Mouse (Mus musculus): ENCODE data around the gene Scamp4.
A peak's percentile ranks its signal among the peaks of the same experiment; 100 is the strongest.
"Not testable (repeated sequence)": the region's sequence is repeated elsewhere in the genome, so short reads cannot be mapped to it uniquely, and the experiment has no call there.

Scamp4 gene

GRCm38 (mm10) chr10:80610116-80610785, 7.6 kb downstream of the Scamp4 start:
- no peak for DNase-seq (ENCODE audit: low read depth)

- no peak for DNase-seq (ENCODE audit: low read depth)
Measured at GRCm38 (mm10) chr10:80611024-80611423, 8.4 kb downstream of the Scamp4 start.

GRCm38 (mm10) chr10:80611905-80612304, 9.2 kb downstream of the Scamp4 start:
- DNase-seq (ENCODE audit: low read depth) = no peak

GRCm38 (mm10) chr10:80613821-80614220, 11.1 kb downstream of the Scamp4 start:
- no peak for DNase-seq (ENCODE audit: low read depth)

GRCm38 (mm10) chr10:80614351-80614750, 11.7 kb downstream of the Scamp4 start:
- DNase-seq (ENCODE audit: low read depth) = no peak

GRCm38 (mm10) chr10:80618181-80618580, 15.5 kb downstream of the Scamp4 start:
- no peak for DNase-seq (ENCODE audit: low read depth)

GRCm38 (mm10) chr10:80619465-80620244, 17.0 kb downstream of the Scamp4 start:
- peak; percentile 60 for DNase-seq (ENCODE audit: low read depth)

GRCm38 (mm10) chr10:80620365-80620764, 17.7 kb downstream of the Scamp4 start:
- DNase-seq (ENCODE audit: low read depth) = no peak

GRCm38 (mm10) chr10:80620796-80621689, 18.4 kb downstream of the Scamp4 start:
- DNase-seq (ENCODE audit: low read depth) = no peak

GRCm38 (mm10) chr10:80621690-80621939, 18.9 kb downstream of the Scamp4 start:
- no peak for DNase-seq (ENCODE audit: low read depth)

- peak; percentile 100 for DNase-seq (ENCODE audit: low read depth)
Measured at GRCm38 (mm10) chr10:80621940-80622660, 19.4 kb downstream of the Scamp4 start.

GRCm38 (mm10) chr10:80622661-80623456, 20.2 kb downstream of the Scamp4 start, which contains the start of gene Csnk1g2:
Gene Csnk1g2, plus strand, starts transcription at chr10:80622838.
- no peak for DNase-seq (ENCODE audit: low read depth)

GRCm38 (mm10) chr10:80623457-80624191, 21.0 kb downstream of the Scamp4 start:
- DNase-seq (ENCODE audit: low read depth) = no peak

- no peak for DNase-seq (ENCODE audit: low read depth)
Measured at GRCm38 (mm10) chr10:80625764-80626163, 23.1 kb downstream of the Scamp4 start.

- no peak for DNase-seq (ENCODE audit: low read depth)
Measured at GRCm38 (mm10) chr10:80627685-80628084, 25.0 kb downstream of the Scamp4 start.

GRCm38 (mm10) chr10:80628925-80629324, 26.3 kb downstream of the Scamp4 start:
- DNase-seq (ENCODE audit: low read depth) = no peak

GRCm38 (mm10) chr10:80635345-80635744, 32.7 kb downstream of the Scamp4 start:
- DNase-seq (ENCODE audit: low read depth) = no peak

GRCm38 (mm10) chr10:80646936-80647335, 44.3 kb downstream of the Scamp4 start:
- no peak for DNase-seq (ENCODE audit: low read depth)

GRCm38 (mm10) chr10:80649910-80650309, 47.2 kb downstream of the Scamp4 start:
- DNase-seq (ENCODE audit: low read depth) = not testable (repeated sequence)

- no peak for DNase-seq (ENCODE audit: low read depth)
Measured at GRCm38 (mm10) chr10:80650392-80650791, 47.7 kb downstream of the Scamp4 start.

All from fibroblast of lung, adult 2 months (primary cell).